Mouse (Mus musculus): ENCODE data around the gene Olfr1018. TPM values are rescaled to one million over a fixed set of nuclear protein-coding genes. Genes with fewer than 3 reads are reported as not detected.

The Olfr1018 gene
- total and polyA plus RNA-seq, 3 experiments, result not detected

DNA sequence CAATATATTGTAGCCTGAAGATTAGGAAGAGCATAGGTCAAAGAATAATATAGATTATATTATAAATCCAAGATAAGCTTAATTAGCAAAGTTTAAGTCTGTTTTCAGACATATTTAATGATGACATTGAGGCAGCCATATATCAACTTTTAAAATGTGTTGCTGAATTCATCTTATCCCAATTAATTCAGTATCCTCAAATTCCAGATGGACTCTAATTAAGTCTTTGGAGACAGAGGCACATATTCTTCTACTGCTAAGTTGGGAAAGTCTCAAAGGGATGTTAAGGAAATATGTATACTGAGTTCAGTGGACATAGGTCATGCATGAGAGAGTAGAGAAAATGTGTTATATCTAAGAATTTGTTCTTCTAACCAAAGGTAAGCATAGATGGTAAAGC is 36.6 kb upstream of the Olfr1018 start, which contains the start of gene Olfr1015:
TSS of gene Olfr1015 (plus strand) at position 301 of the 400 bp plus-strand sequence.
- no peak within 1 kb of the TSS for H3K27ac ChIP-seq (ENCODE audit: insufficient read depth, low read depth)
- H3K4me2 ChIP-seq (ENCODE audit: insufficient read depth, low read depth, poor library complexity, severe bottlenecking), result no peak within 1 kb of the TSS
- H3K79me2 ChIP-seq (replicated peaks; ENCODE audit: control insufficient read depth, extremely low read depth, insufficient read depth, poor library complexity, severe bottlenecking), result no peaks in the 10 kb centered on the region
- H3K4me3 ChIP-seq (replicated peaks in 1 of 3; ENCODE audit: low read depth in 2 of 3, low read length in 2 of 3, poor library complexity in 1 of 3), result no peak within 1 kb of the TSS
- TF ChIP-seq USF1 (IDR thresholded peaks at IDR 0.05; ENCODE audit: low read depth, low read length), result no peak
- no peak for TF ChIP-seq RAD21 (IDR thresholded peaks at IDR 0.05; ENCODE audit: low read depth, low read length)
- no peak for TF ChIP-seq NELFE (IDR thresholded peaks at IDR 0.05; ENCODE audit: low read depth, low read length)
- TF ChIP-seq EP300 (IDR thresholded peaks at IDR 0.05; ENCODE audit: low read length), result no peak
- TF ChIP-seq MAFK (IDR thresholded peaks at IDR 0.05; ENCODE audit: insufficient replicate concordance, low read length), result no peak
- TF ChIP-seq CTCF (conservative IDR thresholded peaks at IDR 0.05 in 1 of 2, IDR thresholded peaks at IDR 0.05 in 1 of 2; ENCODE audit: low read depth in 2 of 2, low read length in 2 of 2), result no peak
- no peak for TF ChIP-seq RCOR1 (conservative IDR thresholded peaks at IDR 0.05; ENCODE audit: low read depth, low read length)
- no peak within 1 kb of the TSS for H3K9ac ChIP-seq (ENCODE audit: insufficient read depth, low read depth)
- DNase-seq (ENCODE audit: extremely low read depth), result no peak
- in situ Hi-C loops (cut with MboI; ENCODE audit: low pct_ligation_motif_present, low pct_unique_long_range_greater_than_20kb, low sequenced_read_pairs), result no loop called here
- H3K4me1 ChIP-seq (ENCODE audit: control insufficient read depth in 1 of 2, insufficient read depth in 2 of 2), result no peaks in the 10 kb centered on the region
- dilution Hi-C loops (cut with MboI; ENCODE audit: extremely low pct_ligation_motif_present, extremely low pct_unique_long_range_greater_than_20kb, low sequenced_read_pairs), result no loop called here
- H3K9me3 ChIP-seq (replicated peaks; ENCODE audit: low read length), result peaks cover 12% of the 10 kb centered on the region
- no peaks in the 10 kb centered on the region for H3K36me3 ChIP-seq (replicated peaks in 1 of 2; ENCODE audit: control insufficient read depth in 1 of 2, insufficient read depth in 1 of 2, low read length in 1 of 2)
- H3K27me3 ChIP-seq (replicated peaks), result no peaks in the 10 kb centered on the region

DNA sequence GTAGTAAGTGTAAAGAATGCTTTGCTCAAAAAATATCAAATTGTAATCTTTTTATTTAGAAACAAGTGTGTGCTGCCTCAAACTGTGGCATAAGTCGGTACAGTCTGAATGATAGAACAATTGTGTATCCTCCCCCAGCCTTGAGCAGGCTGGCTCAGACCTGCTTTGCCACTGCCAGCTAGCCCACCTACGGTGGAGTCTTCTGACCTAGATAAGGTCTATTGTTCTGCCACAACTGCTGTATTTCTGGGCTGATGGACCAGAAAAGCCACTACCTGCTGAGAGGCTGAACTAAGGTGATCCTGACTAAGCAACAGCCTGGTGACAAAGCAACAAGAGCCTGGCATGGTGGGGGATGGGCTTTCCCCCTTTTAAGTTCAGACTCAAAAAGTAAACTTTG is 25.9 kb upstream of the Olfr1018 start:
- Histone ChIP-seq H3K4me3 (replicated peaks in 1 of 3; ENCODE audit: low read depth in 2 of 3, low read length in 2 of 3, poor library complexity in 1 of 3) (no peak overlapping the region), H3K36me3 (replicated peaks in 1 of 2; ENCODE audit: control insufficient read depth in 1 of 2, insufficient read depth in 1 of 2, low read length in 1 of 2) (no peaks in the 10 kb centered on the region), H3K9me3 (replicated peaks; ENCODE audit: low read length) (peaks cover 18% of the 10 kb centered on the region), H3K9ac (ENCODE audit: insufficient read depth, low read depth) (no peak overlapping the region), H3K4me1 (ENCODE audit: control insufficient read depth in 1 of 2, insufficient read depth in 2 of 2) (no peaks in the 10 kb centered on the region), H3K79me2 (replicated peaks; ENCODE audit: control insufficient read depth, extremely low read depth, insufficient read depth, poor library complexity, severe bottlenecking) (no peaks in the 10 kb centered on the region), H3K4me2 (ENCODE audit: insufficient read depth, low read depth, poor library complexity, severe bottlenecking) (no peak overlapping the region), H3K27me3 (replicated peaks) (no peaks in the 10 kb centered on the region), H3K27ac (ENCODE audit: insufficient read depth, low read depth) (no peak overlapping the region)
- no peak for TF ChIP-seq BHLHE40 (IDR thresholded peaks at IDR 0.05; ENCODE audit: low read depth, low read length)
- TF ChIP-seq TCF12 (IDR thresholded peaks at IDR 0.05; ENCODE audit: low read depth, low read length), result no peak
- no peak for TF ChIP-seq MEF2A (IDR thresholded peaks at IDR 0.05; ENCODE audit: borderline replicate concordance, low read depth, low read length)
- TF ChIP-seq MAX (IDR thresholded peaks at IDR 0.05; ENCODE audit: low read length), result no peak
- TF ChIP-seq KAT2A (IDR thresholded peaks at IDR 0.05; ENCODE audit: insufficient replicate concordance, low read length), result no peak
- TF ChIP-seq GABPA (IDR thresholded peaks at IDR 0.05; ENCODE audit: insufficient replicate concordance, low read depth, low read length), result no peak
- TF ChIP-seq CTCF (conservative IDR thresholded peaks at IDR 0.05 in 1 of 2, IDR thresholded peaks at IDR 0.05 in 1 of 2; ENCODE audit: low read depth in 2 of 2, low read length in 2 of 2), result no peak
- no peak for TF ChIP-seq USF1 (IDR thresholded peaks at IDR 0.05; ENCODE audit: low read depth, low read length)
- no peak for TF ChIP-seq ZNF384 (IDR thresholded peaks at IDR 0.05; ENCODE audit: low read depth, low read length)
- TF ChIP-seq USF2 (conservative IDR thresholded peaks at IDR 0.05; ENCODE audit: low read depth, low read length), result no peak
- no peak for TF ChIP-seq SMC3 (IDR thresholded peaks at IDR 0.05; ENCODE audit: low read depth, low read length)
- no peak for TF ChIP-seq ZKSCAN1 (IDR thresholded peaks at IDR 0.05; ENCODE audit: borderline replicate concordance, low read depth, low read length)
- in situ Hi-C loops (cut with MboI; ENCODE audit: low pct_ligation_motif_present, low pct_unique_long_range_greater_than_20kb, low sequenced_read_pairs), result no loop called here
- DNase-seq (ENCODE audit: extremely low read depth), result no peak
- dilution Hi-C loops (cut with MboI; ENCODE audit: extremely low pct_ligation_motif_present, extremely low pct_unique_long_range_greater_than_20kb, low sequenced_read_pairs), result no loop called here
